Mouse (Mus musculus): ENCODE measurements at regions not wholly inside any gene's neighbourhood (a gene's known extent, or its start where the extent isn't known, plus 50 kb on each side); places are given as distances from the start of the nearest gene placed in this dataset.

DNA sequence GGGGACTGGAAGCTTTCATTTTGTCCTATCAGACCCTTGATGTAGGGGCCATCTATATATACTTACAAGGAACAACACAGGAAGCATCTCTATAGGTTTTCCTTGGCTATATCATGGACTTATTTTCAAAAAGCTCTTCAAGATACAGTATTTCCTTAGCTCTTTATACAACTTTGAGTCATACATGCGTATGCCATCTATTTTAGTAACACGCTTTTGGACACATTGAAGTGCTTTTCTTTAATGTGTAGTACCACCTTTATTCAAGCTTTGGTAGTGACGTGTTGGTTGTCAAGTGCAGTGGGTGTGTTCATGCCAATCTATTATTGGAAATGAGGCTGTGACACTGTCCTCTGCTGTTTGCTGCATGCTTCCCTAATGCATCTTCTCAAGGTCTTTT, 202.1 kb upstream of the Cdh6 start:
- TF ChIP-seq CTCF (IDR thresholded peaks at IDR 0.05; ENCODE audit: insufficient read depth, low read depth, low read length) (no peak), POLR2A (IDR thresholded peaks at IDR 0.05; ENCODE audit: insufficient read depth, low read depth, low read length) (no peak)

All from olfactory bulb, adult 2 months (tissue).